Mouse (Mus musculus) intestine, embryonic 15.5 days (tissue): ENCODE measurements around the gene Camta1. TPM values are rescaled to one million over a fixed set of nuclear protein-coding genes. Genes with fewer than 3 reads are reported as not detected.
A peak's percentile ranks its signal among the peaks of the same experiment; 100 is the strongest.

ENCODE experiments used
- ATAC-seq: fragments of 200-750 bp; cut with Nextera tagmentation; 2 replicates; pipeline ENCODE4 v1.8.0; 2017; ENCODE audit warnings: moderate TSS enrichment, moderate library complexity
- H3K27ac ChIP-seq: fragments of 300-500 bp; sonication (generic); 2 replicates; pipeline ENCODE4 v1.5.1; 2015; ENCODE audit warnings: mild to moderate bottlenecking, inconsistent platforms
- H3K27me3 ChIP-seq: fragments of 300-500 bp; sonication (generic); replicated peaks from 2 replicates; pipeline ENCODE4 v1.6.1; 2015; ENCODE audit warnings: inconsistent platforms
- H3K36me3 ChIP-seq: fragments of 300-500 bp; sonication (generic); 2 replicates; pipeline ENCODE4 v1.6.1; 2015; ENCODE audit warnings: inconsistent platforms
- H3K4me1 ChIP-seq: fragments of 300-500 bp; sonication (generic); replicated peaks from 2 replicates; pipeline ENCODE4 v1.6.1; 2015; ENCODE audit warnings: inconsistent platforms
- H3K4me2 ChIP-seq: fragments of 300-500 bp; sonication (generic); replicated peaks from 2 replicates; pipeline ENCODE4 v1.6.1; 2015; ENCODE audit warnings: mild to moderate bottlenecking, inconsistent platforms
- H3K4me3 ChIP-seq: fragments of 300-500 bp; sonication (generic); replicated peaks from 2 replicates; pipeline ENCODE4 v1.5.1; 2015; ENCODE audit warnings: inconsistent platforms
- H3K9ac ChIP-seq: fragments of 300-500 bp; sonication (generic); 2 replicates; pipeline ENCODE4 v1.6.1; 2015; ENCODE audit warnings: inconsistent platforms
- H3K9me3 ChIP-seq: fragments of 300-500 bp; sonication (generic); 2 replicates; pipeline ENCODE4 v1.6.1; 2016; ENCODE audit warnings: inconsistent platforms
- WGBS: fragments of 180-500 bp; shearing (Covaris S2); methylation state at CpG from one replicate; pipeline ENCODE4 v1.1.7; 2015; 5-methylcytosine and 5-hydroxymethylcytosine counted together
- polyA plus RNA-seq: library from polyadenylated mRNA; unstranded; fragments of >200 nt; fragmentation: Nextera tagmentation; extraction: Ambion mirVana; gene quantifications from 2 replicates; pipeline ENCODE4 v1.2.1, GENCODE M21; 2015

The Camta1 gene
- polyA plus RNA-seq, 1 experiment from 2014 or later, result 75.7 TPM

DNA sequence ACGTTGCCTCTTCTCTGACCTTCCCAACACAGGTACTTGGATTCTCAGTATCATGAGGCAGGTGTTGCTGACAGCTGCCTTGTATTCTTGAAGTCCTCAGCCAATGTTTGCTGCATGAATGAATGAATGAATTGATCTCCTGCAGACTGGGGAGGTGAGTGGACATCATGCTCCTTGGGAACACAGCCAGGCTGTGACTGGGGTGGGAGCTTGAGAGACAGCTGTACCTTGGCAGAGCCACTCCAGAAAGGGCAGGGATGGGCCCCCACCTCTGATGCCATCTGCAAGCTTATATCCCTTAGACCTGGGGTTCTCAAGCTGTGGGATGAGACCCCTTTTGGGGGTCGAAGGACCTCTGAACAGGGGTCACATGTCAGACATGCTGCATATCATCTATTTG, 508.9 kb downstream of the Camta1 start:
- H3K36me3 ChIP-seq, result no peaks in the 10 kb centered on the region
- no peak overlapping the region for H3K4me2 ChIP-seq
- H3K27me3 ChIP-seq, result no peaks in the 10 kb centered on the region
- no peak overlapping the region for H3K4me3 ChIP-seq
- no peak overlapping the region for H3K9ac ChIP-seq
- H3K27ac ChIP-seq, result no peak overlapping the region
- H3K9me3 ChIP-seq, result no peaks in the 10 kb centered on the region
- no peak for ATAC-seq
- WGBS, result 77% methylated on average over 2 of the region's 2 CpGs
- peaks cover 11% of the 10 kb centered on the region for H3K4me1 ChIP-seq

DNA sequence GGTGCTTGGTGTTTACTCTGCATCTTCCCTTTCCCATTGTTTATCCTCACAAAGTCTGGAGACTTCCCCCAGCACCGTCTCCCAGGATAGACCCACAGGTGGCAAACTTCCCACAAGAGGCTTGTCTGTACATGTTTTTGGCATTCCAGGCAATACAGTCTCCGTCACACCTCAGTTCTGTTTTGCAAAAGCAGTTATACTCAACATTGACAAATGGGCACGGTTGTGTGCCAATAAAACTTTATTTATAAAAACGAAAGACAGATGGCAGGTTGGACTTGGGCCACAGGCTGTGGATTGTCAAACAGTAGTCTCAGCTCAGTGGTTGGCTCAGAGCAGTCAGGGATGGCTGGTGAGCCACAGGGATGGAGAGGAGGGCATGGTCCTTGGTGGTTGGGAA, 509.4 kb downstream of the Camta1 start:
- H3K9ac ChIP-seq, result no peak overlapping the region
- WGBS, result 54% methylated on average over 4 of the region's 4 CpGs
- peaks cover 11% of the 10 kb centered on the region for H3K4me1 ChIP-seq
- no peaks in the 10 kb centered on the region for H3K9me3 ChIP-seq
- no peak overlapping the region for H3K4me3 ChIP-seq
- no peaks in the 10 kb centered on the region for H3K27me3 ChIP-seq
- H3K27ac ChIP-seq, result no peak overlapping the region
- H3K4me2 ChIP-seq, result no peak overlapping the region
- no peak for ATAC-seq
- H3K36me3 ChIP-seq, result no peaks in the 10 kb centered on the region

DNA sequence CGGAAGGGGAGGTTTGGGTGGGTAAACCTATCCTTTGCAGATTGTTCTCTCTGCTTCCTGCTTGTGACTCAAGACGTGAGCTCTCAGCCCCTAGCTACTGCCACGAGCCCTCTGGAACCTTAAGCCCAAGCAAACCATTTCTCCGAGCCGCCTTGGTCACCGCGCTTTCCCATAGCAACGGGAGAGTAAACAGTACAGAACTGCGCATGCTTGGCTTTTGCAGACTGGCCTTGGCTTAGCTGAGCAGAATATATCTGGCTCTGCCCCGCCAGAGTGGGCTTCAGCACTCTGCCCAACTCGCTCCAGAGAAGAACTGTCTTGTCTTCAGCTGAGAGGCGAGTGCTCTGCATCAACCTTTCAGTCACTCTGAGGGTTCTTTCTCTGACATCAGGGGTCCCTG, 509.9 kb downstream of the Camta1 start:
- no peak overlapping the region for H3K4me3 ChIP-seq
- peak overlapping the region; percentile 12; the same call in 1 of the 2 replicates for H3K4me2 ChIP-seq
- no peak overlapping the region for H3K9ac ChIP-seq
- no peaks in the 10 kb centered on the region for H3K36me3 ChIP-seq
- no peaks in the 10 kb centered on the region for H3K9me3 ChIP-seq
- no peak overlapping the region for H3K27ac ChIP-seq
- H3K27me3 ChIP-seq, result no peaks in the 10 kb centered on the region
- WGBS, result 22% methylated on average over 12 of the region's 12 CpGs
- 0 out of 2 replicates have a peak, but pooled peaks have one; percentile 32 for ATAC-seq
- peaks cover 15% of the 10 kb centered on the region for H3K4me1 ChIP-seq

DNA sequence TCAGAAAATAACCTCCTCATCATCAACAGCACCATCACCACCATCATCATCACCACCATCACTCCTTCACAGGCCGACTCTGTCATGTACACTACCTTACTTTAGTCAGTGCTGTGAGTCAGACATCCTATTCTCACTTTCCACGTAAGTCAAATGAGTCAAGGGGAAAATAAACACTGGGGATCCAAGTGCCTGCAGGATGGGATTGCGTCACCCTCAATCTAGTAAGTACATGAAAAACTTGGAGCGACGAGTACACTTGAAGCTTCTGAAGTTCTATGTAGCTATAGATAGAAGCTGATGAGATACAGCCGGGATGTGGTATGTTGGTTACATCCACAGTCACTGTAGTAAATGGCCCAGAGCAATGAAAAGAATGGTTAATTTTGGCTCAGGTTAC, 514.1 kb downstream of the Camta1 start:
- no peak overlapping the region for H3K9ac ChIP-seq
- no peaks in the 10 kb centered on the region for H3K9me3 ChIP-seq
- no peaks in the 10 kb centered on the region for H3K27me3 ChIP-seq
- no peaks in the 10 kb centered on the region for H3K36me3 ChIP-seq
- H3K4me3 ChIP-seq, result no peak overlapping the region
- no peak overlapping the region for H3K27ac ChIP-seq
- peaks cover 8% of the 10 kb centered on the region; the same call in 1 of the 2 replicates for H3K4me1 ChIP-seq
- ATAC-seq, result no peak
- WGBS, result 85% methylated on average over 6 of the region's 6 CpGs
- H3K4me2 ChIP-seq, result no peak overlapping the region

DNA sequence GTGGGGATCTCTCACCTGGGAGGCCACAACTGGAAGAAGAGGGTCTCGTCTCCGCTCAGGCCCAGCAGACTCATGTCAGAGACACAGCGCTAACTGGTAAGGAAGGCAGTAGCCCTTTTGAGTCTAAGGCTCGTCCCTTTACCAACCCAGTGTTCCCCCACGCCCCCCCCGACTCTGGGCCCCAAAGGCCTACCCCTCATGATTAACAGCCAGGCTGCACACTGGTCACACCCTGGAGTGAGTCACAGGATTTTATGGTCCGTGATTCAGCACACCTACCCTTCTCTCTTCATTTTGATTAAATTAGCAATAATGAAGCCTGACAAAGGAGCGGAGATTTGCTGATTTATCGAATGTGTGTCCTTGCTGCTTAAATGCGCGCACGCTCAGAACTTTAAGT, 515.0 kb downstream of the Camta1 start:
- no peaks in the 10 kb centered on the region for H3K9me3 ChIP-seq
- H3K9ac ChIP-seq, result no peak overlapping the region
- no peak overlapping the region for H3K27ac ChIP-seq
- 64% methylated on average over 12 of the region's 12 CpGs for WGBS
- H3K4me3 ChIP-seq, result no peak overlapping the region
- H3K36me3 ChIP-seq, result no peaks in the 10 kb centered on the region
- peak overlapping the region; percentile 11; the same call in 1 of the 2 replicates for H3K4me2 ChIP-seq
- ATAC-seq, result peak; percentile 89
- H3K4me1 ChIP-seq, result peaks cover 8% of the 10 kb centered on the region; the same call in 1 of the 2 replicates
- no peaks in the 10 kb centered on the region for H3K27me3 ChIP-seq

DNA sequence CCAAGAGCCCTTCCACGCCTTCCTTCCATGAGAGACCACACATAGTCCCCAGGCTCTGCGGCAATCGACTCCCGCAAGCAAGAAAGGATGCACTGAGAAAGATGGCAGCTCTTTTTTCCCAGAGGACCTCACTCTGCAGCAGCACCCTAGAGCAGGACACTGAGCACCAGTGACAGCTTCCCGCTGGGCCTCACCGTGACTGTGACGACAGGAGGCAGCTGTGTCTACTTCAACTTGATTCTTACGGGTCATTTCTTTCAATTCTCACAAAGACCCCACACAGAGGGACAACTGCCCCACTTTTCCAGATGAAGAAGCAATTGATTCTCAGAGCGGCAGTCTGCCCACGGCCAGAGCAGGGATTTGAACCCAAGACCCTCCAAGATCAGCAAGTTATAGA, 516.9 kb downstream of the Camta1 start:
- Histone ChIP-seq H3K4me2 (no peak overlapping the region), H3K9me3 (no peaks in the 10 kb centered on the region), H3K4me3 (no peak overlapping the region), H3K4me1 (peaks cover 8% of the 10 kb centered on the region; the same call in 1 of the 2 replicates), H3K27ac (no peak overlapping the region), H3K36me3 (no peaks in the 10 kb centered on the region), H3K27me3 (no peaks in the 10 kb centered on the region), H3K9ac (no peak overlapping the region)
- no peak for ATAC-seq
- 81% methylated on average over 10 of the region's 10 CpGs for WGBS

DNA sequence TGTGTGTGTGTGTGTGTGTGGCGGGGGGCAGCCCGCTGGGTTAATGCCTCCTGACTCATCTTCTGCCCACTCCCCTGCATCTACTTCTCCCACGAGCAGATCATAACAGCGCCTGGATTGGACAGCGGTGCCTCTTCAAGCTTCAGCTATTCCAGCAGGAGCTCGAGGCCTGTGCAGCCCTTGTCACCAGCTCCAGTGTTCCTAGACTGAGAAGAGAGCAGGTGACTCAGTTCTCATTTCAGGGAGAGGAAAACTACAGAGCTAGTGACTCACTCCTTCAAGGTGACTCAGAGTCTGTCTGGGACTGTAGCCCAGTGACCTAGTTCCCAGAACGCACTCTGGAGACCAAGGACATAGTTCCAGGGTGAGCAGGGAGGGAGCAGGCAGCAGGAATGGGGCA, 522.3 kb downstream of the Camta1 start:
- no peak; the same call in 1 of the 2 replicates for ATAC-seq
- no peak overlapping the region for H3K4me3 ChIP-seq
- H3K27ac ChIP-seq, result no peak overlapping the region
- no peak overlapping the region for H3K4me2 ChIP-seq
- WGBS, result 69% methylated on average over 7 of the region's 7 CpGs
- no peak overlapping the region for H3K9ac ChIP-seq
- 0 out of 2 replicates have a peak, but pooled peaks cover 3% of the 10 kb centered on the region for H3K4me1 ChIP-seq
- H3K9me3 ChIP-seq, result no peaks in the 10 kb centered on the region
- H3K27me3 ChIP-seq, result no peaks in the 10 kb centered on the region
- H3K36me3 ChIP-seq, result no peaks in the 10 kb centered on the region

DNA sequence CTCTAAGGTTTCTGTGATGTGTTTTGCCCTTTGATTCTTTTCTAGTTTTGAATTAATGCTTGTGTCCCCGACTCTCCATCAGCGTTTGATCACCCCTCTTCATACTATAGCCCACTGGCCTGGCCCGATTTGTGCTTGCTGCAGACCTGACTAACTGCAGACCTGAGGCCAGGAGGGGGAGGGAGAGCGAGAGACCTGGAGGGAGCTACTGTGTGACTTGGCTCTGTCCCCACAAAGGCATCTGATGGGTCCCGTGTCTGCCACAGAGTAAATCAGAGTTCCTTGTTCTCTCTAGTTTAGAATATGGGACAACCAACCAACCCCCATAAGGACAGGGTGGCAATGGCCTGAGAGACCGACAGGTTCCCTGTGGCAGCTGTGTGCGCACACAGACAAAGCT, 522.7 kb downstream of the Camta1 start:
- H3K27ac ChIP-seq, result no peak overlapping the region
- H3K4me3 ChIP-seq, result no peak overlapping the region
- H3K36me3 ChIP-seq, result no peaks in the 10 kb centered on the region
- H3K4me2 ChIP-seq, result no peak overlapping the region
- no peak for ATAC-seq
- H3K9me3 ChIP-seq, result no peaks in the 10 kb centered on the region
- no peak overlapping the region for H3K9ac ChIP-seq
- 0 out of 2 replicates have a peak, but pooled peaks cover 3% of the 10 kb centered on the region for H3K4me1 ChIP-seq
- WGBS, result 79% methylated on average over 7 of the region's 7 CpGs
- H3K27me3 ChIP-seq, result no peaks in the 10 kb centered on the region

DNA sequence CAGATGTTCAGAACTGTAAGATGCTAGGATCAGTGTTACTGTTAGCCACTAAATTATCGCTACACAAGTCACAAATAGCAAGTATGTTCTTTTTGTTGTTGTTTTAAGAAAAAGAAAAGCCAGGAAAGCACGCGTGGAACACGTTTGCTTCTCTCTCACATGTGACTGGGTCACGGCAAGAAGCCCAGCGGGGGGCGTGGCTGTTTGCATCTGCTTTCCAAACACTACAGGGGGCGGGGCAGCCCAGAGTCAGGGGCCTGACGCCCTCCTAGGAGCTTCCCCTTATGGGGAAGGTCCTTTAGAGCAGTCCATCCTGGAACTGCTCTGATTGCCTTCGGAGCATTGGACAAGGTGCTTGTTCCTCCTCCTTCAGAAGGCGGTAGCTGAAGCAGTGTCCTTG, 524.1 kb downstream of the Camta1 start:
- no peak for ATAC-seq
- no peak overlapping the region for H3K27ac ChIP-seq
- WGBS, result 29% methylated on average over 11 of the region's 11 CpGs
- H3K4me3 ChIP-seq, result no peak overlapping the region
- no peak overlapping the region for H3K9ac ChIP-seq
- H3K9me3 ChIP-seq, result no peaks in the 10 kb centered on the region
- H3K36me3 ChIP-seq, result no peaks in the 10 kb centered on the region
- H3K4me2 ChIP-seq, result no peak overlapping the region
- H3K4me1 ChIP-seq, result 0 out of 2 replicates have a peak, but pooled peaks cover 3% of the 10 kb centered on the region
- no peaks in the 10 kb centered on the region for H3K27me3 ChIP-seq

DNA sequence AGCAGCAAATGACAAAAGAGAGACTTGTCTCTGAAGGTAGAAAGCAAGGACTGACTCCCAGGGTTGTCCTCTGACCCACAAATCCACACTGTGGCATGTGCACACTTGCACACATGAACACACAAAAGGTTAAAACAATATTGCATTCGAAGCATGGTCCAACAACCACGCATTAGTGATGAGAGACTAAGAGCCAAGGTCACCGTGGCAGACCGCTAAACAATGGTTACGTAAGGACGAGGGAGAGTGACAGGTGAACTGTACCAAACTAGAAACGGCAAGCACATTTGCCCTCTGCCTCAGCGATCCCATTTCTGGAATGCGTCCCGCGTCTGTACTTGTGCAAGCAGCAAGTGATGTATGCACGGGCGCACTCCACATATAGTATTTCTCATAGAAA, 525.3 kb downstream of the Camta1 start:
- Histone ChIP-seq H3K4me2 (no peak overlapping the region), H3K9ac (no peak overlapping the region), H3K36me3 (no peaks in the 10 kb centered on the region), H3K27ac (no peak overlapping the region), H3K27me3 (no peaks in the 10 kb centered on the region), H3K4me3 (no peak overlapping the region), H3K4me1 (0 out of 2 replicates have a peak, but pooled peaks cover 3% of the 10 kb centered on the region), H3K9me3 (no peaks in the 10 kb centered on the region)
- 76% methylated on average over 13 of the region's 13 CpGs for WGBS
- ATAC-seq, result no peak

DNA sequence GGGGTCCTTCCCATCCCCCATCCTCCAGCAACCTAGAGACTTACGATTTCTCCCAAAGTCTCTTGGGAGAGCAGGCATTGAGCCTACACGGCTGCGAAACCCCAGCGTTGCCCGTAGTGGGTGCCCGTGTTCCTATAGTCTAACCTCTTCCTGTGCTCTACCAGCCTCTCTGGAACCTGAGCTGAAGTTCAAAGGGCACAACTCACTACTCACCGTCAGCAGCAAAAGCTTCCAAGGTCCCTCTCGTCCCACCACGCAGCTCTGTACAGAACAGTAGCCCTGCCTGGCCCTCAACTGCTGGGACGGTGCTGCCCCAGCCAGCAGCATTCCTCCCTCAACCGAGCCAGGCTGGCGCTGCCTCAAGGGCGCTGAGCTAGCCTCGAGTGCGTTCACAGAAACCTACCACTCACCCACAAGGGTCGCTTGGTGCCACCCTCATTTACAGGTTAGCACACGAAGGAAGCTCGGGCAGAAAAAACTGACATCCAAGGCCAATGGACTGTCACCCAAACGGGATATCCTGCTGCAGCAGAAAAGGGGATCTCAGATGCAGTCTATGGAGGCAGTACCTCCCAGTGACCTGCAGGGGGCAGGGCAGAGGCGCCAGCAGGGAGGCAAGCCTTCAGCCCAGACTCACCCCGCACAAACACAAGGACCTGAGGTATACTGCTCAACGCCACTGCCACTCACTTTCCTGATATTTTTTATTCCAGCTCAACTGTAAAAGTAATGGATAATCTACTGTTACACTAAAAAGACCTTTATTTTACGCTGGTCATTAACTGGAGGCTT, 526.5 kb downstream of the Camta1 start:
- 43% methylated on average over 23 of the region's 23 CpGs for WGBS
- Histone ChIP-seq H3K27ac (no peak overlapping the region), H3K4me3 (no peak overlapping the region), H3K36me3 (no peaks in the 10 kb centered on the region), H3K27me3 (no peaks in the 10 kb centered on the region), H3K4me1 (0 out of 2 replicates have a peak, but pooled peaks cover 3% of the 10 kb centered on the region), H3K4me2 (no peak overlapping the region), H3K9me3 (no peaks in the 10 kb centered on the region), H3K9ac (no peak overlapping the region)
- ATAC-seq, result no peak

DNA sequence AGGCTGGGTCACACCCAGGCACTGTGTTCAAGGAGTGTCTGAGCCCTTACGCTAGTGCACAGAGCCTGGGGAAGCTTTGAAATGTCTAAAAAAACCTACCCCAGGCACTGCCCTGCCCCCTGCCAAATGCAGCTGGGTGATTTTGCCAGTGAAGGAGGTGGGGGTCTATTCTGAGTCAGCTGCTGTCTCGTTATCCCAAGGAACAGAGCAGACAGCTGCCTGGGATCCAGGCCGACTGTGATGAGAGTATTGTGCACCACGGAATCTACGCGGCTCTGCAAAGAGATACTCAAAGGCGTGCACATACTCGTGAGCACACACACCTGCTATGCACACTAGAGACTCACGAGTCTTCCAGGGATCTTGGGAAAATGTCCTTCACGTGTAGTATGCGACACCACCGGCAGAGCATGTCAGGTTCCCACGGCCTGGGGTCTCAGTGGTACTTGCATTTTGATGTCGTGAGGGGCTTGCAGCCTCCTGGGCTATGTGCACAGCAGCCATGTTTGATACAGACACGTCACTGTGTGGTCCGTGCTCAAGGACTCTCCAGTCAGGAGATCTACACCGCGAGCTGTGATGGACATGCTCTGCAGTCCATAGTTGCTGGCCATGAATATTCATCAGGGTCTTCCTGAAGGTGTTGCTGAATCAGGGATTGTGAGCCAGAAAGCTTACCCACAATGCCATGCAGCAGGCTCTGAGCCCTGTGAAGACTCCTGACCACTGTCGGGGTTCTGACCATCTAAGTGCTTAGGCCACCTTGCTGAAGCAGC, 529.4 kb downstream of the Camta1 start:
- 81% methylated on average over 19 of the region's 19 CpGs for WGBS
- Histone ChIP-seq H3K36me3 (no peaks in the 10 kb centered on the region), H3K4me2 (no peak overlapping the region), H3K9ac (no peak overlapping the region), H3K27ac (no peak overlapping the region), H3K27me3 (no peaks in the 10 kb centered on the region), H3K9me3 (no peaks in the 10 kb centered on the region), H3K4me3 (no peak overlapping the region), H3K4me1 (no peaks in the 10 kb centered on the region)
- ATAC-seq, result no peak
